In the genomic region with DNA sequence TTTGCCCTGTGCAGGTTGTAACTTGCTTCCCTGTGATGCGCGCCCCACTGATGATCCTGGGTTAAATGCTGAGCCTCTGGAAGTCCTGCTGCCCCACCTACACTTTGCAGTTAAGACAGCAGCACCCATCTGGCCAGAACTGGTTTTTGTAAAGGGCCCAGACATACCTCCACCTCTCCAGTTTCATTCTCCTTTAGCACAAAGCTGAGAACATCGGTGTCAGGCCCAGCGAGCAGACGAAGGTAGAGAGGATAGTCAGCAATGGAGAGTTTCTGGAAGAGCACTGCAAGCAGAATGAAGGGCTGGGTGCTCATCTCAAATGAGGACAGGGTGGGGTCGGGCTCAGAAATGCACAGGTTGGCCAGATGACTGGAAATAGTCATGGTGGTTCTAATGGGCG, we compare ENCODE assay signal across 29 mouse cellular contexts. TPM values are rescaled to one million over a fixed set of nuclear protein-coding genes. Genes with fewer than 3 reads are reported as not detected.
DNase-seq lines count a peak whose midpoint lies in the region; ATAC-seq lines count a peak whose summit lies in the region.
"Had no signal": no experiment of that assay in that cellular context is flagged by ENCODE, and none has a peak within 500 bp of the region (broad histone marks: within the 10 kb centered on the region; RNA-seq: fewer than 3 reads in every experiment).

No protein-coding gene starts in this region.

- ATAC-seq in midbrain, embryonic 11.5 days (ENCODE audit: low FRiP score): no peak
- ATAC-seq in midbrain, embryonic 14.5 days (ENCODE audit: low FRiP score, low TSS enrichment): no peak
- ATAC-seq in stomach, embryonic 15.5 days (ENCODE audit: insufficient read depth, low FRiP score, low read depth): no peak
- ATAC-seq: activated CD4-positive, CD25-positive, alpha-beta regulatory T cell, adult 4 months; CD4-positive, CD25-positive, alpha-beta regulatory T cell, adult 4 months; forebrain, embryonic 13.5 days; forebrain, embryonic 16.5 days; hindbrain, postnatal 0 days; inflammation-experienced regulatory T-cells, adult 6 months; Patski had no signal

- no peaks in the 10 kb centered on the region for H3K4me1 ChIP-seq in midbrain, embryonic 11.5 days (ENCODE audit: control insufficient read depth, insufficient read depth, low read length)
- no peaks in the 10 kb centered on the region for H3K4me1 ChIP-seq in midbrain, embryonic 14.5 days (ENCODE audit: control insufficient read depth, insufficient read depth, low read length)
- H3K4me1 ChIP-seq in stomach, embryonic 15.5 days: peaks cover 15% of the 10 kb centered on the region; the same call in 1 of the 2 replicates
- H3K4me1 ChIP-seq: forebrain, embryonic 13.5 days had no signal

- 95% methylated on average over 7 of the region's 7 CpGs for WGBS in midbrain, embryonic 11.5 days
- WGBS in midbrain, embryonic 14.5 days: 97% methylated on average over 7 of the region's 7 CpGs
- 90% methylated on average over 7 of the region's 7 CpGs for WGBS in stomach, embryonic 15.5 days

- peak; percentile 19 for DNase-seq in midbrain, embryonic 11.5 days (ENCODE audit: low spot score, missing footprints)
- DNase-seq in midbrain, embryonic 14.5 days: no peak
- DNase-seq in R1 (ENCODE audit: low read depth, low spot score): peak; percentile 21
- DNase-seq in embryo, embryonic 11 days: no peak
- DNase-seq in lung, postnatal 4 days: no peak
- DNase-seq in adrenal gland, adult (ENCODE audit: inconsistent age in 2 of 2, low spot score in 1 of 2): no peak
- DNase-seq: adrenal gland, postnatal 10 days; adrenal gland, postnatal 36 days; cerebellum, adult 18-20 months; cerebellum, adult 9-11 months; cerebellum, postnatal 25 days; gastrocnemius, postnatal 10 days; gastrocnemius, postnatal 36 days; heart, adult 2 months; heart, postnatal 14 days; heart, postnatal 4 days had no signal

- no peak overlapping the region for H3K9ac ChIP-seq in midbrain, embryonic 11.5 days (ENCODE audit: low read length)
- no peak overlapping the region for H3K9ac ChIP-seq in midbrain, embryonic 14.5 days (replicated peaks; ENCODE audit: low read length)
- no peak overlapping the region for H3K9ac ChIP-seq in stomach, embryonic 15.5 days
- H3K9ac ChIP-seq: forebrain, embryonic 13.5 days; heart, embryonic 13.5 days; hindbrain, embryonic 14.5 days had no signal

- H3K4me2 ChIP-seq in midbrain, embryonic 11.5 days: no peak overlapping the region
- no peak overlapping the region for H3K4me2 ChIP-seq in midbrain, embryonic 14.5 days (ENCODE audit: low read length)
- H3K4me2 ChIP-seq in stomach, embryonic 15.5 days: no peak overlapping the region
- H3K4me2 ChIP-seq: forebrain, embryonic 13.5 days; heart, embryonic 13.5 days; hindbrain, embryonic 14.5 days had no signal

- no peak overlapping the region for H3K27ac ChIP-seq in midbrain, embryonic 11.5 days (ENCODE audit: low read depth, low read length)
- H3K27ac ChIP-seq in midbrain, embryonic 14.5 days (replicated peaks; ENCODE audit: low read depth, low read length): no peak overlapping the region
- peak overlapping the region; percentile 54 for H3K27ac ChIP-seq in stomach, embryonic 15.5 days
- H3K27ac ChIP-seq: forebrain, embryonic 13.5 days; heart, adult 2 months; heart, embryonic 10.5 days; heart, embryonic 13.5 days; hindbrain, embryonic 14.5 days; hindbrain, postnatal 0 days had no signal

- no peak overlapping the region for H3K4me3 ChIP-seq in midbrain, embryonic 11.5 days (ENCODE audit: low read depth, low read length)
- no peak overlapping the region for H3K4me3 ChIP-seq in midbrain, embryonic 14.5 days (replicated peaks; ENCODE audit: low read depth, low read length)
- no peak overlapping the region for H3K4me3 ChIP-seq in stomach, embryonic 15.5 days (replicated peaks)
- H3K4me3 ChIP-seq: erythroblast, embryonic 14.5 days; forebrain, embryonic 13.5 days; heart, adult 2 months; heart, embryonic 10.5 days; heart, embryonic 13.5 days had no signal

- no peaks in the 10 kb centered on the region for H3K27me3 ChIP-seq in midbrain, embryonic 11.5 days (ENCODE audit: control insufficient read depth, insufficient read depth, low read length)
- no peaks in the 10 kb centered on the region for H3K27me3 ChIP-seq in midbrain, embryonic 14.5 days (ENCODE audit: control insufficient read depth, insufficient read depth, low read length)
- no peaks in the 10 kb centered on the region for H3K27me3 ChIP-seq in stomach, embryonic 15.5 days (replicated peaks)
- H3K27me3 ChIP-seq: forebrain, embryonic 13.5 days; heart, embryonic 13.5 days; Patski had no signal

- H3K9me3 ChIP-seq in midbrain, embryonic 11.5 days (ENCODE audit: control insufficient read depth, low read length): no peaks in the 10 kb centered on the region
- no peaks in the 10 kb centered on the region for H3K9me3 ChIP-seq in midbrain, embryonic 14.5 days (ENCODE audit: control insufficient read depth, low read length)
- no peaks in the 10 kb centered on the region for H3K9me3 ChIP-seq in stomach, embryonic 15.5 days
- H3K9me3 ChIP-seq: forebrain, embryonic 13.5 days; G1E; heart, embryonic 10.5 days; heart, embryonic 13.5 days had no signal

- no peaks in the 10 kb centered on the region; the same call in 1 of the 2 replicates for H3K36me3 ChIP-seq in midbrain, embryonic 11.5 days (ENCODE audit: control insufficient read depth, insufficient read depth, low read length)
- H3K36me3 ChIP-seq in midbrain, embryonic 14.5 days (ENCODE audit: control insufficient read depth, insufficient read depth, low read length): peaks cover 45% of the 10 kb centered on the region
- H3K36me3 ChIP-seq in stomach, embryonic 15.5 days: peaks cover 22% of the 10 kb centered on the region; the same call in 1 of the 2 replicates

RNA-seq across cellular contexts. Expression of a gene that starts 27.4 kb away (rescaled TPM):
- polyA plus RNA-seq in midbrain, embryonic 11.5 days (2014; fragmentation: Nextera tagmentation; extraction: Ambion mirVana): 55.7 and 56.7 TPM in 2 replicates
- polyA plus RNA-seq in midbrain, embryonic 14.5 days (2014; fragmentation: Nextera tagmentation; extraction: Ambion mirVana): 47.3 and 54.8 TPM in 2 replicates
- polyA plus RNA-seq in stomach, embryonic 15.5 days (2015; fragmentation: Nextera tagmentation; extraction: Ambion mirVana): 54.6 and 64.1 TPM in 2 replicates

RNA-seq across cellular contexts. Expression of a gene that starts 42.2 kb away (rescaled TPM):
- polyA plus RNA-seq in midbrain, embryonic 11.5 days (2014; fragmentation: Nextera tagmentation; extraction: Ambion mirVana): 17.2 and 23.4 TPM in 2 replicates
- polyA plus RNA-seq in midbrain, embryonic 14.5 days (2014; fragmentation: Nextera tagmentation; extraction: Ambion mirVana): 14.8 and 18.7 TPM in 2 replicates
- polyA plus RNA-seq in stomach, embryonic 15.5 days (2015; fragmentation: Nextera tagmentation; extraction: Ambion mirVana): 4.7 and 5.4 TPM in 2 replicates

Comparison
In these comparisons a context has a peak if more than half of its experiments do, and no peak if none do; other contexts are left out.
1. DNase-seq: peak in midbrain, embryonic 11.5 days (single experiment) and R1 (single experiment); none in midbrain, embryonic 14.5 days (single experiment), embryo, embryonic 11 days (single experiment), lung, postnatal 4 days (0 of 2) and adrenal gland, adult (0 of 2).